Mouse (Mus musculus) midbrain, embryonic 10.5 days (tissue): ENCODE results near the gene Sec61a2. TPM values are rescaled to one million over a fixed set of nuclear protein-coding genes. Genes with fewer than 3 reads are reported as not detected.

Experiments
- DNase-seq: peaks from one replicate; pipeline ENCODE4 v3.0.0-alpha.2; 2017; ENCODE audit warnings: low spot score
- H3K27ac ChIP-seq: fragments of 300-500 bp; sonication (generic); replicated peaks from 2 replicates; pipeline ENCODE4 v1.5.1; 2016; ENCODE audit warnings: mild to moderate bottlenecking
- H3K27me3 ChIP-seq: fragments of 300-500 bp; sonication (generic); 2 replicates; pipeline ENCODE4 v1.6.1; 2016; ENCODE audit warnings: low read depth, mild to moderate bottlenecking; ENCODE audit not compliant: poor library complexity, severe bottlenecking
- H3K36me3 ChIP-seq: fragments of 300-500 bp; sonication (generic); 2 replicates; pipeline ENCODE4 v1.6.1; 2016; ENCODE audit warnings: mild to moderate bottlenecking, moderate library complexity
- H3K4me1 ChIP-seq: fragments of 300-500 bp; sonication (generic); 2 replicates; pipeline ENCODE4 v1.6.1; 2016
- H3K4me3 ChIP-seq: fragments of 300-500 bp; sonication (generic); 2 replicates; pipeline ENCODE4 v1.5.1; 2016; ENCODE audit warnings: mild to moderate bottlenecking, moderate library complexity
- H3K9me3 ChIP-seq: fragments of 300-500 bp; sonication (generic); replicated peaks from 2 replicates; pipeline ENCODE4 v1.6.1; 2016; ENCODE audit warnings: mild to moderate bottlenecking
- WGBS: fragments of 180-500 bp; shearing (Covaris S2); methylation state at CpG from one replicate; pipeline ENCODE4 v1.1.7; 2016; 5-methylcytosine and 5-hydroxymethylcytosine counted together
- polyA plus RNA-seq: library from polyadenylated mRNA; unstranded; fragments of >200 nt; fragmentation: Nextera tagmentation; extraction: Ambion mirVana; gene quantifications from 2 replicates; pipeline ENCODE4 v1.2.1, GENCODE M21; 2016

The Sec61a2 gene
- polyA plus RNA-seq, 1 experiment from 2014 or later = 91.6 TPM

- no peaks in the 10 kb centered on the region for H3K9me3 ChIP-seq
- peaks cover 33% of the 10 kb centered on the region for H3K36me3 ChIP-seq
- DNase-seq = no peak
- 94% methylated on average over 5 of the region's 5 CpGs for WGBS
- no peak overlapping the region for H3K27ac ChIP-seq
- H3K4me3 ChIP-seq = no peak overlapping the region
- H3K4me1 ChIP-seq = no peaks in the 10 kb centered on the region
- no peaks in the 10 kb centered on the region for H3K27me3 ChIP-seq
Observed at GRCm38 (mm10) chr2:5929793-5930192, 34.6 kb upstream of the Sec61a2 start.

- DNase-seq = no peak
- no peak overlapping the region for H3K4me3 ChIP-seq
- WGBS = 97% methylated on average over 5 of the region's 5 CpGs
- H3K27me3 ChIP-seq = no peaks in the 10 kb centered on the region
- peaks cover 33% of the 10 kb centered on the region for H3K36me3 ChIP-seq
- H3K4me1 ChIP-seq = no peaks in the 10 kb centered on the region
- H3K9me3 ChIP-seq = no peaks in the 10 kb centered on the region
- no peak overlapping the region for H3K27ac ChIP-seq
Observed at GRCm38 (mm10) chr2:5927481-5927880, 32.2 kb upstream of the Sec61a2 start.

GRCm38 (mm10) chr2:5923786-5924185, 28.6 kb upstream of the Sec61a2 start:
- peaks cover 36% of the 10 kb centered on the region for H3K36me3 ChIP-seq
- DNase-seq = no peak
- H3K4me3 ChIP-seq = no peak overlapping the region
- H3K9me3 ChIP-seq = no peaks in the 10 kb centered on the region
- H3K4me1 ChIP-seq = no peaks in the 10 kb centered on the region
- H3K27me3 ChIP-seq = no peaks in the 10 kb centered on the region
- H3K27ac ChIP-seq = no peak overlapping the region
- 88% methylated on average over 9 of the region's 9 CpGs for WGBS

GRCm38 (mm10) chr2:5922823-5923222, 27.6 kb upstream of the Sec61a2 start:
- Histone ChIP-seq H3K36me3 (peaks cover 29% of the 10 kb centered on the region), H3K27ac (no peak overlapping the region), H3K4me3 (no peak overlapping the region), H3K4me1 (no peaks in the 10 kb centered on the region), H3K9me3 (no peaks in the 10 kb centered on the region), H3K27me3 (no peaks in the 10 kb centered on the region)
- no peak for DNase-seq
- 93% methylated on average over 6 of the region's 6 CpGs for WGBS

- WGBS = 85% methylated on average over 16 of the region's 16 CpGs
- Histone ChIP-seq H3K4me1 (no peaks in the 10 kb centered on the region), H3K27me3 (no peaks in the 10 kb centered on the region), H3K36me3 (peaks cover 23% of the 10 kb centered on the region), H3K4me3 (no peak overlapping the region), H3K27ac (no peak overlapping the region), H3K9me3 (no peaks in the 10 kb centered on the region)
- DNase-seq = no peak
Observed at GRCm38 (mm10) chr2:5911282-5911965, 16.2 kb upstream of the Sec61a2 start.

GRCm38 (mm10) chr2:5906625-5907024, 11.4 kb upstream of the Sec61a2 start:
- peak; percentile 49 for DNase-seq

GRCm38 (mm10) chr2:5906092-5906491, 10.9 kb upstream of the Sec61a2 start:
- Histone ChIP-seq H3K4me3 (no peak overlapping the region), H3K27me3 (no peaks in the 10 kb centered on the region), H3K36me3 (peaks cover 19% of the 10 kb centered on the region), H3K4me1 (no peaks in the 10 kb centered on the region), H3K9me3 (no peaks in the 10 kb centered on the region), H3K27ac (no peak overlapping the region)
- no peak for DNase-seq
- 86% methylated on average over 5 of the region's 5 CpGs for WGBS

More at GRCm38 (mm10) chr2:5906625-5907024, 11.4 kb upstream of the Sec61a2 start:
- WGBS = 55% methylated on average over 3 of the region's 3 CpGs
- Histone ChIP-seq H3K36me3 (peaks cover 18% of the 10 kb centered on the region), H3K9me3 (no peaks in the 10 kb centered on the region), H3K4me1 (no peaks in the 10 kb centered on the region), H3K27me3 (no peaks in the 10 kb centered on the region), H3K27ac (no peak overlapping the region), H3K4me3 (no peak overlapping the region)

- no peaks in the 10 kb centered on the region for H3K27me3 ChIP-seq
- H3K4me1 ChIP-seq = no peaks in the 10 kb centered on the region
- WGBS = 59% methylated on average over 5 of the region's 5 CpGs
- H3K9me3 ChIP-seq = no peaks in the 10 kb centered on the region
- no peak for DNase-seq
- no peak overlapping the region for H3K27ac ChIP-seq
- H3K36me3 ChIP-seq = peaks cover 22% of the 10 kb centered on the region
- H3K4me3 ChIP-seq = no peak overlapping the region
Observed at GRCm38 (mm10) chr2:5900145-5900544, 4.9 kb upstream of the Sec61a2 start.

GRCm38 (mm10) chr2:5894296-5894695, 936 bp downstream of the Sec61a2 start:
- H3K4me1 ChIP-seq = peaks cover 10% of the 10 kb centered on the region
- 54% methylated on average over 11 of the region's 11 CpGs for WGBS
- no peaks in the 10 kb centered on the region for H3K27me3 ChIP-seq
- no peaks in the 10 kb centered on the region for H3K9me3 ChIP-seq
- H3K27ac ChIP-seq = peak overlapping the region; percentile 96
- H3K4me3 ChIP-seq = peak overlapping the region; percentile 86
- peaks cover 50% of the 10 kb centered on the region for H3K36me3 ChIP-seq
- DNase-seq = peak; percentile 18

- Histone ChIP-seq H3K27me3 (no peaks in the 10 kb centered on the region), H3K4me1 (peaks cover 9% of the 10 kb centered on the region), H3K9me3 (no peaks in the 10 kb centered on the region), H3K36me3 (peaks cover 84% of the 10 kb centered on the region), H3K4me3 (no peak overlapping the region), H3K27ac (no peak overlapping the region)
- 67% methylated on average over 2 of the region's 2 CpGs for WGBS
- DNase-seq = no peak
Observed at GRCm38 (mm10) chr2:5889412-5889811, 5.8 kb downstream of the Sec61a2 start.

- Histone ChIP-seq H3K4me1 (peaks cover 5% of the 10 kb centered on the region; the same call in 1 of the 2 replicates), H3K4me3 (no peak overlapping the region), H3K36me3 (peaks cover 90% of the 10 kb centered on the region), H3K27me3 (no peaks in the 10 kb centered on the region), H3K9me3 (no peaks in the 10 kb centered on the region), H3K27ac (no peak overlapping the region)
- 89% methylated on average over 5 of the region's 5 CpGs for WGBS
- DNase-seq = no peak
Observed at GRCm38 (mm10) chr2:5888865-5889264, 6.4 kb downstream of the Sec61a2 start.

- peaks cover 97% of the 10 kb centered on the region for H3K36me3 ChIP-seq
- H3K4me3 ChIP-seq = no peak overlapping the region
- no peak for DNase-seq
- no peaks in the 10 kb centered on the region for H3K27me3 ChIP-seq
- no peak overlapping the region for H3K27ac ChIP-seq
- H3K9me3 ChIP-seq = no peaks in the 10 kb centered on the region
- WGBS = 73% methylated on average over 3 of the region's 3 CpGs
- no peaks in the 10 kb centered on the region for H3K4me1 ChIP-seq
Observed at GRCm38 (mm10) chr2:5877446-5877845, 17.8 kb downstream of the Sec61a2 start.

GRCm38 (mm10) chr2:5869746-5870145, 25.5 kb downstream of the Sec61a2 start:
- peaks cover 91% of the 10 kb centered on the region for H3K36me3 ChIP-seq
- no peak overlapping the region for H3K4me3 ChIP-seq

More at GRCm38 (mm10) chr2:5869746-5870145, 25.5 kb downstream of the Sec61a2 start:
- Histone ChIP-seq H3K27me3 (no peaks in the 10 kb centered on the region), H3K9me3 (no peaks in the 10 kb centered on the region), H3K27ac (no peak overlapping the region), H3K4me1 (no peaks in the 10 kb centered on the region)
- DNase-seq = no peak
- 94% methylated on average over 5 of the region's 5 CpGs for WGBS
